Mouse (Mus musculus) bone marrow macrophage, adult 2 months (primary cell): ENCODE data around the gene Slc39a10.

Experiments used
- CTCF ChIP-seq: IDR thresholded peaks from 2 replicates; pipeline ENCODE4 v1.5.1; 2012; ENCODE audit warnings: low read depth, mild to moderate bottlenecking, low read length, moderate library complexity
- POLR2A ChIP-seq: IDR thresholded peaks from 2 replicates; pipeline ENCODE4 v1.6.1; 2012; ENCODE audit warnings: mild to moderate bottlenecking, low read depth, low read length, borderline replicate concordance

- no peak for TF ChIP-seq CTCF
- no peak for TF ChIP-seq POLR2A
Measured at GRCm38 (mm10) chr1:46852216-46852599, 40.4 kb downstream of the Slc39a10 start.
